In genomic region chr10:63021702-63022101, GRCm38 (mm10) we compare ENCODE assay signal across 10 mouse cellular contexts. TPM values are rescaled to one million over a fixed set of nuclear protein-coding genes. Genes with fewer than 3 reads are reported as not detected.
DNase-seq lines count a peak whose midpoint lies in the region; ATAC-seq and TF ChIP-seq lines count a peak whose summit lies in the region.
"Had no signal": no experiment of that assay in that cellular context is flagged by ENCODE, and none has a peak within 500 bp of the region (broad histone marks: within the 10 kb centered on the region; RNA-seq: fewer than 3 reads in every experiment).

No protein-coding gene starts in this region.

- no peak for TF ChIP-seq CTCF in cortical plate, adult 2 months (IDR thresholded peaks at IDR 0.05; ENCODE audit: extremely low read depth, insufficient read depth, low read length)

- peak overlapping the region; percentile 100 for H3K9ac ChIP-seq in kidney, embryonic 16.5 days (replicated peaks; ENCODE audit: low read length)
- H3K9ac ChIP-seq in intestine, embryonic 15.5 days = no peak overlapping the region

- H3K27me3 ChIP-seq in kidney, embryonic 16.5 days (ENCODE audit: insufficient read depth, low read length) = no peaks in the 10 kb centered on the region
- H3K27me3 ChIP-seq in intestine, embryonic 15.5 days (replicated peaks) = no peaks in the 10 kb centered on the region

- no peaks in the 10 kb centered on the region for H3K9me3 ChIP-seq in kidney, embryonic 16.5 days (ENCODE audit: low read length)
- H3K9me3 ChIP-seq in intestine, embryonic 15.5 days = no peaks in the 10 kb centered on the region

- H3K4me1 ChIP-seq in kidney, embryonic 16.5 days (ENCODE audit: insufficient read depth, low read length) = peaks cover 41% of the 10 kb centered on the region
- peaks cover 4% of the 10 kb centered on the region for H3K4me1 ChIP-seq in cortical plate, adult 2 months (ENCODE audit: control insufficient read depth, insufficient read depth, low read length)
- peaks cover 12% of the 10 kb centered on the region for H3K4me1 ChIP-seq in intestine, embryonic 15.5 days (replicated peaks)

- WGBS in kidney, embryonic 16.5 days = 35% methylated on average over 4 of the region's 4 CpGs
- 45% methylated on average over 4 of the region's 4 CpGs for WGBS in intestine, embryonic 15.5 days

- no peak for ATAC-seq in kidney, embryonic 16.5 days (ENCODE audit: low FRiP score, low TSS enrichment)
- no peak for ATAC-seq in intestine, embryonic 15.5 days

- H3K27ac ChIP-seq in kidney, embryonic 16.5 days (ENCODE audit: low read length) = no peak overlapping the region
- no peak overlapping the region for H3K27ac ChIP-seq in cortical plate, adult 2 months (ENCODE audit: insufficient read depth, low read length)
- H3K27ac ChIP-seq in intestine, embryonic 15.5 days = no peak overlapping the region

- TF ChIP-seq POLR2A in cortical plate, adult 2 months (IDR thresholded peaks at IDR 0.05; ENCODE audit: extremely low read depth, insufficient read depth, low read length) = no peak

- H3K4me3 ChIP-seq in kidney, embryonic 16.5 days (ENCODE audit: low read length) = peak overlapping the region; percentile 96
- peak overlapping the region; percentile 72; the same call in 1 of the 2 replicates for H3K4me3 ChIP-seq in cortical plate, adult 2 months (ENCODE audit: insufficient read depth, low read length)
- H3K4me3 ChIP-seq in intestine, embryonic 15.5 days (replicated peaks) = peak overlapping the region; percentile 90

- peak overlapping the region; percentile 78 for H3K4me2 ChIP-seq in kidney, embryonic 16.5 days (replicated peaks; ENCODE audit: low read depth, low read length)
- peak overlapping the region; percentile 62 for H3K4me2 ChIP-seq in intestine, embryonic 15.5 days (replicated peaks)

- peaks cover 7% of the 10 kb centered on the region for H3K36me3 ChIP-seq in kidney, embryonic 16.5 days (ENCODE audit: insufficient read depth, low read length)
- peaks cover 4% of the 10 kb centered on the region; the same call in 1 of the 2 replicates for H3K36me3 ChIP-seq in intestine, embryonic 15.5 days

- DNase-seq in kidney, adult 8-10 months = no peak
- DNase-seq in naive thymus-derived CD4-positive, alpha-beta T cell, adult 2 months (ENCODE audit: low read depth) = peak; percentile 17
- DNase-seq in layer of hippocampus, adult 8-10 months (ENCODE audit: low spot score in 2 of 2) = no peak
- DNase-seq in ovary, postnatal 10 days (ENCODE audit: low spot score) = no peak
- DNase-seq in Muller cell, postnatal 12 days (ENCODE audit: inconsistent ontology term) = no peak
- DNase-seq: kidney, postnatal 10 days; thymus, postnatal 25 days had no signal

RNA-seq across cellular contexts. Expression of gene Hnrnph3, which starts 2.3 kb away (rescaled TPM):
- 116 and 138 TPM in 2 replicates for polyA plus RNA-seq in kidney, embryonic 16.5 days (2015; fragmentation: Nextera tagmentation; extraction: Ambion mirVana)
- 78.7 and 86.6 TPM in 2 replicates for polyA plus RNA-seq in cortical plate, adult 2 months (2012; rRNA removed)
- 73.6 and 75.4 TPM in 2 replicates for polyA plus RNA-seq in intestine, embryonic 15.5 days (2015; fragmentation: Nextera tagmentation; extraction: Ambion mirVana)
- 10 to 100 TPM; 49.0 to 58.9 (median 57.1) TPM for total RNA-seq in layer of hippocampus, adult 8-10 months (2022)

RNA-seq across cellular contexts. Expression of gene Pbld2, which starts 2.4 kb away (rescaled TPM):
- polyA plus RNA-seq in kidney, embryonic 16.5 days (2015; fragmentation: Nextera tagmentation; extraction: Ambion mirVana) = 5.0 and 6.1 TPM in 2 replicates
- 3.1 TPM in 2 replicates for polyA plus RNA-seq in cortical plate, adult 2 months (2012; rRNA removed)
- 5.7 and 6.8 TPM in 2 replicates for polyA plus RNA-seq in intestine, embryonic 15.5 days (2015; fragmentation: Nextera tagmentation; extraction: Ambion mirVana)
- 1 to 10 TPM; 2.3 to 3.3 (median 2.9) TPM for total RNA-seq in layer of hippocampus, adult 8-10 months (2022)

RNA-seq across cellular contexts. Expression of gene Pbld1, which starts 38.3 kb away (rescaled TPM):
- 9.6 and 10.6 TPM in 2 replicates for polyA plus RNA-seq in kidney, embryonic 16.5 days (2015; fragmentation: Nextera tagmentation; extraction: Ambion mirVana)
- polyA plus RNA-seq in cortical plate, adult 2 months (2012; rRNA removed) = 0.17 and 0.19 TPM in 2 replicates
- 2.6 and 6.4 TPM in 2 replicates for polyA plus RNA-seq in intestine, embryonic 15.5 days (2015; fragmentation: Nextera tagmentation; extraction: Ambion mirVana)
- under 1 TPM; 0.20 to 0.68 (median 0.49) TPM for total RNA-seq in layer of hippocampus, adult 8-10 months (2022)

RNA-seq across cellular contexts. Expression of gene Rufy2, which starts 41.7 kb away (rescaled TPM):
- polyA plus RNA-seq in kidney, embryonic 16.5 days (2015; fragmentation: Nextera tagmentation; extraction: Ambion mirVana) = 22.7 and 23.0 TPM in 2 replicates
- 58.9 and 63.7 TPM in 2 replicates for polyA plus RNA-seq in cortical plate, adult 2 months (2012; rRNA removed)
- polyA plus RNA-seq in intestine, embryonic 15.5 days (2015; fragmentation: Nextera tagmentation; extraction: Ambion mirVana) = 20.3 and 20.7 TPM in 2 replicates
- total RNA-seq in layer of hippocampus, adult 8-10 months (2022) = 10 to 100 TPM; 63.4 to 90.3 (median 86.9) TPM
